Mouse (Mus musculus): Measurements from ENCODE around the gene Cfap73. TPM values are rescaled to one million over a fixed set of nuclear protein-coding genes. Genes with fewer than 3 reads are reported as not detected.
A peak's percentile ranks its signal among the peaks of the same experiment; 100 is the strongest.

The Cfap73 gene
- total RNA-seq (2015) (not detected in 2 replicates), total RNA-seq (2017) (not detected in 2 replicates)

DNA sequence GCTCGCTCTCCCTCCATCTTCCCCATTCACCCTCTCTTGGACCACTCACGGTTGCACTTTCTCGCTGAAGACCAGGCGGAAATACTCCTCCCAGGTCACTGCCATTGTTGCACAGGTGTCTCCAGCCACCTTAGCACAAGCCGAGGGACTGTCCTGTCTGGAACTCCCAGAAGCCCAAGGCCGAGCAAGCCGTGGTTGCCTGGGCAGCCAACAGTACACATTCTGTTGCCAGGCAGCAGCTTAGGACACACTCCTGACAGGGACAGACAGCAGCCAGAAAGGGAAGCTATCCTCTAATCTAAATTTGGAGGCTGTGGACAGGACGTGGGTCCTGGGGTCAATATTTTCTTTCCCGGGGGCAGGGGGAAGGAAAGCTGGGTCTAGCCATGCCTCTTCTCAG lies at the start of gene Cfap73:
Gene Cfap73 (minus strand): TSS at position 105 of the 400 bp plus-strand sequence.
- ATAC-seq (ENCODE audit: poor library complexity, severe bottlenecking), result no peak

DNA sequence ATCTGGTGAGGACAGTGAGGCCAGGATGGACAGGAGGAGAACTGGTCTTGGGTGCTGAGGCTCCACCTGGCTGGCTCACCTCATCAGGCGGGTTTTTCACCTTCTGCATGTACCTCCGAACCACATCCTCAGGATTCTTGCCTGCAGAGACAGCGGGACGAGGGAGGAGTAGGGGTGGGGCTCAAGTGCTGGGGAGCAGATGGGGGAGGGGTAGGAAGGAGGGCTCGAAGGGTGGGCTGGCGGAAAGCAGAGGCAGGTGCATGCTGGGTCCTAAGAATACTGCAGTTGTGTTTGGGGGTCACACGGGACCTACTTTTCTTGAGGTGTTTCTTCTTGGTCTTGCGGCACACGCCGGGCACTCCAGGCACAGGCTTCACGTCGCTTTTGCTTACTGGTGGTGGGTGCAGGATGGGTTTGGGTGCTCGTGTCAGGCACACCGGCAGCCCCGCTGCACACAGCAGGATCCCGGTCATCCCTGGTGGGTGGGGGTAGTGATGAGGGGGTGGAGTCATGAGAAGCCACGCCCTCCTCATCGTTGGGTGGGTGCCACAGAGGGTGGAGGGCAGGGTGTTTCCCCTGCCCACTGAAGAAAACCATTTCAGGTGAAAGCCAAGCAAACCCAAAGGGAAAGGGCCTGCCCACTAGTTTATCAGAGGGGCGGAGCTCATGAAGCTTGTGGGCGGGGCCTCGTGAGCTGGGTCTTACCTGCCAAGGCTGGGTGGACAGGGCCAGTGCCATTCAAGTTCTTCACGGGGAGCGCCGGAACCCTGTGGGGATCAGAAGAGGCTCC lies 49.1 kb upstream of the Cfap73 start:
- ATAC-seq (ENCODE audit: poor library complexity, severe bottlenecking), result no peak

- ATAC-seq (ENCODE audit: poor library complexity, severe bottlenecking), result no peak
Measured at GRCm38 (mm10) chr5:120680918-120681317, 46.9 kb upstream of the Cfap73 start.

GRCm38 (mm10) chr5:120679676-120680555 lies 45.9 kb upstream of the Cfap73 start:
- peak; percentile 30; the same call in 1 of the 2 replicates for ATAC-seq (ENCODE audit: poor library complexity, severe bottlenecking)

GRCm38 (mm10) chr5:120677516-120677915 lies 43.5 kb upstream of the Cfap73 start:
- ATAC-seq (ENCODE audit: poor library complexity, severe bottlenecking), result 0 out of 2 replicates have a peak, but pooled peaks have one; percentile 23

GRCm38 (mm10) chr5:120674229-120675145 lies 40.5 kb upstream of the Cfap73 start:
- no peak for ATAC-seq (ENCODE audit: poor library complexity, severe bottlenecking)

- ATAC-seq (ENCODE audit: poor library complexity, severe bottlenecking), result peak; percentile 66; the same call in 1 of the 2 replicates
Measured at GRCm38 (mm10) chr5:120673626-120674025, 39.6 kb upstream of the Cfap73 start.

- ATAC-seq (ENCODE audit: poor library complexity, severe bottlenecking), result no peak
Measured at GRCm38 (mm10) chr5:120671865-120672264, 37.8 kb upstream of the Cfap73 start.

DNA sequence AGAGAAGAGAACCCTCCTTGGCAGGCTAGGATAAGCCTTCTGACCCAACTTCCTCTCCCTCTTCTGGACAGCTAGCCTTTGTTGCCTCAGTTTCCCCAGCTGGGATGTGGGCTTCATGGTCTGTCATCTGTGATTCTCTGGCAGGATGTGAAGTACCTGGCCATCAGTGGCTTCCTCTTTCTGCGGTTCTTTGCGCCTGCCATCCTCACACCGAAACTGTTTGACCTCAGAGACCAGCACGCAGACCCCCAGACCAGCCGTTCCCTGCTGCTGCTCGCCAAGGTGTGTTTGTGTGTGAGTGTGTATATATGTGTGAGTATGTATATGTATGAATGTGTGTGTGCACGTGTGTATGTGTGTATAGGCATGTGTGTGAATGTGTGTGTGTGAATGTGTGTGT lies 36.1 kb upstream of the Cfap73 start:
- no peak for ATAC-seq (ENCODE audit: poor library complexity, severe bottlenecking)

DNA sequence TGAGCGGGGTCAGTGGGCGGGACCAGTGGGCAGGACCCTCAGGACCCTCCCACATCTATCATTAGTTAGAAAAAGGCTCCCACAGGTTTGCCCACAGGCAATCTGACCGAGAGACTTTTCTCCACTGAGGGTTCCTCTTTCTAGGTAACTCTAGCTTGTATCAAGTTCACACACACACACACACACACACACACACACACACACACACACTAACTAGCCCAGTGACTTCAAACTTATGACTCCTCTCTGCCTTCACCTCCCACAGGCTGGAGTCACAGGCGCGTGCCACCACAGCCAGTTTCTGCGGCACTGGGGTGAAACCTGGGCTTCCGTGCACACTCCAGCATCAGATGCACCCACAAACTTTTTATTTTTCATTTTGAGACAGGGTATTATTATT lies 34.7 kb upstream of the Cfap73 start:
- no peak for ATAC-seq (ENCODE audit: poor library complexity, severe bottlenecking)

- no peak for ATAC-seq (ENCODE audit: poor library complexity, severe bottlenecking)
Measured at GRCm38 (mm10) chr5:120664888-120665287, 30.9 kb upstream of the Cfap73 start.

DNA sequence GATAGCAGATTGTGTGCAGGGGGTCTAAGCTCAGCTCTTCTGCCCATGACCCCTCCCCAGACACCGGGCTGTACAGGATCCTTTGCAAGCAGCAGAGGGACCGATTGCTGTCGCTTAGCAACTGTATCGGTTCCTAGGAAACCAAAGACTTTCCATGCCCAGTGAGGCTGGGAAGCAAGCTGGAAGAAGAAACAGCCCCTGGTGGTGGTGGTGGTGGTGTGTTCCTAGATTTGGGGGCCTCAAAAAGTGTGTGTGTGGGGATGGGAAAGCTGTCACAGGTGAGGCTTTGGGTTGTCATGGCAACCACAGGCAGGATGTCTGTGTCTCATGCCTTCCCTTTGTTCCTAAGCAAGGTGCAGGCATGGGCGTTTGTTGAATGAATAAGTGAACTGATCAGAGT lies 26.8 kb upstream of the Cfap73 start:
- ATAC-seq (ENCODE audit: poor library complexity, severe bottlenecking), result no peak

DNA sequence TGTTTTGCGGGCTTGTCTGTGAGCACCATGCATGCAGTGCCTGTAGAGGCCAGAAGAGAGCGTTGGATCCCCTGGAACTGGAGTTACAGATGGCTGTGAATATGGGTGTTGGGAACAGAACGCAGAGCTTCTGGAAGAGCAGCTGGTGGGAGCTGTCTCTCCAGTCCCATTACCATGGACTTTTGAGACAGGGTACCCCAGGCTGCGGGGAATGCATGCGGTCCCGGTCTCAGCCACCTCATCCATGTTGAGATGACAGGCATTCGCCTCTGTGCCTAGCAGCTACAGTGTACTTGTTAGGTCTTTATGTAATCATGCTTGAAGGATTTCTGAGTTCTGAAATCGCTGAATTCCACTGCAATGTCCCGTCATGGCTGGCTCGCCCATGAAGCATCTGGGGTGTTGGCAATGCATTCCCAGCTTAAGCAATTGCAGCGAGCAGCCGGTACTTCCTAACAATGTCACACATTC lies 22.3 kb upstream of the Cfap73 start:
- ATAC-seq (ENCODE audit: poor library complexity, severe bottlenecking), result no peak

DNA sequence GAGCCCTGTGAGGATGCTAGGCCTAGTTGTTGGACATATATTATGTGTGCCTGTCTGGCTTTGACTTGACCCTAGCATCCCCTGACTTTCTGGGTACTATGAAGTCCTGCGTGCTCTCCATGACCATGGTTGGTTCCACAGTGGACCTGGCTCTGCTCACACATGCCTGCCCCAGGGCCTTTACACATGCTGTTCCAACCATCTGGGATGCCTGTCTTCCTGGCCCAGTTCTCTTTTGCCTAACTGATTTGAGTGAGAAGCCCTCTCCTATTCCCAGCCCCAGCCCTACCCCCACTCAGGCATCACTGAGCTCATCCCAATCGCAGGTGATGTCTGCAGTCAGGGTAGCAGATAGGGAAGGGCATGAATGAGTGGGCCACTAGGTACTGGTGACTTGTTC lies 19.8 kb upstream of the Cfap73 start:
- ATAC-seq (ENCODE audit: poor library complexity, severe bottlenecking), result no peak

DNA sequence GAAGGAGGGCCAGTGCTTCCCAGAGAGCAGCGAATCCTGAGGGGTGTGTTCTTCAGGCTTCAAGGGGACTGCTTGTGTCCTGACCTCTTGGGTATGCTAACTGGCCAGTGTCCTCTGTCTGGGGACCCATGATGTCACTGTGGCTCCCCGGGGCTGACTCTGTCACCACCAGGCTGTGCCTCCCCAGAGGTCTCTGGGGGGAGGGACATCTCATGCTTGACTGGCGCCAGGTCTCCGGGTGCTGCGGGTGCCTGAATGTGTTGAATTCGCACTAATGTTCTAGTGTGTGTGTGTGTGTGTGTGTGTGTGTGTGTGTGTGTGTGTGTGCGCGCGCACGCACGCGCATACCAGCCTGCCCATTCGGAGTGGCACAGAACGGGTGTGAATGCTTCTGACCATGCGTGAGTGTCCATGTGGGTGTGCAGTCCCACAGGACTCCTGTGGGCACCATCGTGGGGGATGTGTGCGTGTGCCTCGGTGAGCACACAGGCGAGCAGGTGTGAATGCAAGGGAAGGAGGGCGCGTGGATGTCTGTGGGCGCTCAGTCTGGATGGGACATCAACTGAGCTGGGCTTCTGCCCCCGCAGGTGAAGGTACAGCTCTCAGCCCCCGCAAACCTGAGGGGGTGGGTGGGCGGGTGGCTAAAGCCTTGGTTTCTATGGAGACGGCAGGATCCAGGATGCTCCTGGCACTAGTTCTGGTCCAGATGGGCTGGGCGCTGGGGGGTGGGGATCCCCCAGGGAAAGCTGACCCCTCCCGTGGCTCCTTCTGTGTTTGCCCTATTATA lies 19.1 kb upstream of the Cfap73 start:
- no peak for ATAC-seq (ENCODE audit: poor library complexity, severe bottlenecking)

DNA sequence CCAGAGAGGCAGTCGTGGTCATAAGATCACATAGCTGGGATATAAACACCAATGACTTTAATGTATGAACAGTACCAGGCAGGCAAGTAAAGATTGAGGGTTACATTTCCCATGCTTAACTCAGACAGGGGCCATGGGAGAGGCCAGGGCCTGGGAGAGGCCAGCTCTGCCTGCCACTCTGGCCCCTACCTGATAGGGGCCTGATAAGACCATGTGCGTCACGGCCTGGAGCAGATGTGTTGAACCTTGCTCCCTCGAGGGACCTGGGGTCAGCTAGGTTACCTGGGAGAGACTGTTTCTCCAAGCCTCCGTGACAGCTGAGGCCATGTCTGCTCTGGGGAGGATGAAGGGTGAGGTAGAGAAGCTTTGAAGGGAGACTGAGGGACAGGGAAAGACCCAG lies 17.2 kb upstream of the Cfap73 start:
- no peak for ATAC-seq (ENCODE audit: poor library complexity, severe bottlenecking)

- no peak for ATAC-seq (ENCODE audit: poor library complexity, severe bottlenecking)
Measured at GRCm38 (mm10) chr5:120649938-120650337, 15.9 kb upstream of the Cfap73 start.

DNA sequence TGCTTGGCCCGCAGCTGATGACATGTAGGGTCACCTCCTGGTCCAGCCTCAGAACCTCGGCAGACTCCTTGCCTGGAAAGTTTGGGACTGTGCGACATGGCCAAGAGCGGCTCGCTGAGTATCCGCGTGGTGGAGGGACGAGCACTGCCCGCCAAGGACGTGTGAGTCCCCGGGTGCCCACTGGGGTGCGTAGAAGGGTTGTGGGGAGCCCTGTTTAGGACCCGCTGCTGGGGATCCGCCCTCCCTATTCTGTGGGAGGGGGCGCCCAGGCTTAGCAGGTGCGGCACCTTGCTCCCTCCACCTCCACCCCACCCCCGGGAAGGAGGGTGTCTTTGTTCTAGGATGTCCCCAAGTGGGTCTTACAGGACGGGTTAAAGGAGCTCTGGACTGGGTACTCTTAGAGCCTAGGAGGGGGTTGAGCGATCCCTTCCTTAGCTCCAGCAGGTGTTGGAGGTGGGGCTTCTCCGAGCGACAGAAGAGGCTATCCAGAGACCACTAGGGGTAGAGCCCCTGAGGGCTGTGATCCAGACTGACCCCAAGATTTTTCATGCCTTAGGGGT lies 15.4 kb upstream of the Cfap73 start:
- 0 out of 2 replicates have a peak, but pooled peaks have one; percentile 11 for ATAC-seq (ENCODE audit: poor library complexity, severe bottlenecking)
